Comparison of ENCODE assay signal across 9 mouse cellular contexts in genomic region chr14:27178560-27178920, GRCm38 (mm10).
DNase-seq lines count a peak whose midpoint lies in the region; ATAC-seq and TF ChIP-seq lines count a peak whose summit lies in the region.
"Had no signal": no experiment of that assay in that cellular context is flagged by ENCODE, and none has a peak within 500 bp of the region (broad histone marks: within the 10 kb centered on the region; RNA-seq: fewer than 3 reads in every experiment).

No protein-coding gene starts in this region.

- WGBS in spleen, adult 2 months: 78% methylated on average over 8 of the region's 8 CpGs
- 47% methylated on average over 8 of the region's 8 CpGs for WGBS in stomach, embryonic 16.5 days

- DNase-seq in cerebellum, postnatal 4 days (ENCODE audit: low spot score in 2 of 2): peak; percentile 34 to 68
- DNase-seq in cerebellum, adult 11-12 months: no peak
- DNase-seq in spleen, adult 2 months (ENCODE audit: low read depth in 1 of 2, low spot score in 2 of 2): no peak
- DNase-seq in spleen, adult 12 weeks (ENCODE audit: low spot score): no peak
- peak; percentile 86 for DNase-seq in kidney, postnatal 14 days
- no peak for DNase-seq in neural tube, embryonic 10.5 days (ENCODE audit: extremely low spot score, low spot score)
- no peak for DNase-seq in spleen, adult 18-20 months
- DNase-seq: liver, embryonic 13.5 days had no signal

- ATAC-seq in stomach, embryonic 16.5 days (ENCODE audit: insufficient read depth, low FRiP score): peak; percentile 61; the same call in 1 of the 2 replicates

- H3K9ac ChIP-seq in stomach, embryonic 16.5 days (ENCODE audit: low read length): no peak overlapping the region
- H3K9ac ChIP-seq: liver, embryonic 13.5 days had no signal

- H3K9me3 ChIP-seq in stomach, embryonic 16.5 days (replicated peaks; ENCODE audit: control insufficient read depth, low read length): no peaks in the 10 kb centered on the region
- H3K9me3 ChIP-seq: liver, embryonic 13.5 days had no signal

- 0 out of 2 replicates have a peak overlapping the region, but pooled peaks have one; percentile 7 for H3K27ac ChIP-seq in spleen, adult 2 months (ENCODE audit: insufficient read depth, low read length)
- H3K27ac ChIP-seq in stomach, embryonic 16.5 days (ENCODE audit: low read length): peak overlapping the region; percentile 54
- H3K27ac ChIP-seq: liver, embryonic 13.5 days had no signal

- H3K4me2 ChIP-seq in stomach, embryonic 16.5 days (ENCODE audit: low read depth, low read length): no peak overlapping the region
- H3K4me2 ChIP-seq: liver, embryonic 13.5 days had no signal

- H3K27me3 ChIP-seq in spleen, adult 2 months (ENCODE audit: control insufficient read depth, insufficient read depth, low read length): no peaks in the 10 kb centered on the region
- no peaks in the 10 kb centered on the region for H3K27me3 ChIP-seq in stomach, embryonic 16.5 days (ENCODE audit: control insufficient read depth, insufficient read depth, low read length)
- H3K27me3 ChIP-seq: liver, embryonic 13.5 days had no signal

- H3K4me3 ChIP-seq in spleen, adult 2 months (ENCODE audit: extremely low read depth, insufficient read depth, insufficient read length): no peak overlapping the region
- no peak overlapping the region for H3K4me3 ChIP-seq in stomach, embryonic 16.5 days (replicated peaks; ENCODE audit: low read length)
- H3K4me3 ChIP-seq: liver, embryonic 13.5 days had no signal

- no peaks in the 10 kb centered on the region for H3K36me3 ChIP-seq in spleen, adult 2 months (ENCODE audit: control insufficient read depth, insufficient read depth, low read length)
- H3K36me3 ChIP-seq in stomach, embryonic 16.5 days (ENCODE audit: control insufficient read depth, insufficient read depth, low read length): no peaks in the 10 kb centered on the region
- H3K36me3 ChIP-seq: liver, embryonic 13.5 days had no signal

- no peak for TF ChIP-seq CTCF in spleen, adult 2 months (IDR thresholded peaks at IDR 0.05; ENCODE audit: extremely low read depth, insufficient read depth, insufficient read length, insufficient replicate concordance)

- TF ChIP-seq POLR2A in spleen, adult 2 months (IDR thresholded peaks at IDR 0.05; ENCODE audit: low read depth, low read length): no peak

- H3K4me1 ChIP-seq in spleen, adult 2 months (ENCODE audit: control insufficient read depth, insufficient read depth, insufficient read length): no peaks in the 10 kb centered on the region
- peaks cover 40% of the 10 kb centered on the region for H3K4me1 ChIP-seq in stomach, embryonic 16.5 days (ENCODE audit: control insufficient read depth, insufficient read depth, low read length)

Comparison
In these comparisons a context has a peak if more than half of its experiments do, and no peak if none do; other contexts are left out.
1. DNase-seq: peak in cerebellum, postnatal 4 days (2 of 2) and kidney, postnatal 14 days (single experiment); none in cerebellum, adult 11-12 months (single experiment), spleen, adult 2 months (0 of 2), spleen, adult 12 weeks (single experiment), neural tube, embryonic 10.5 days (single experiment) and spleen, adult 18-20 months (0 of 2).